Mouse (Mus musculus) MEL (cell line): ENCODE data around the gene Clec1b. TPM values are rescaled to one million over a fixed set of nuclear protein-coding genes. Genes with fewer than 3 reads are reported as not detected.

Experiments
- DNase-seq: peaks from one replicate; pipeline ENCODE4 v3.0.0; 2011; ENCODE audit warnings: low read depth, low spot score
- H3K27ac ChIP-seq: 2 replicates; pipeline ENCODE4 v1.5.1; 2012; ENCODE audit warnings: low read depth, mild to moderate bottlenecking, control low read depth, low read length, moderate library complexity; ENCODE audit not compliant: control insufficient read depth
- H3K27me3 ChIP-seq, 2 experiments: fragments of 150-350 bp in 1 of 2; sonication (generic) in 1 of 2; 2 replicates each; pipeline ENCODE4 v1.6.1; 2012; ENCODE audit warnings: low read length in 2 of 2, mild to moderate bottlenecking in 2 of 2, improper control_type of control experiment in 1 of 2, moderate library complexity in 1 of 2; ENCODE audit not compliant: insufficient read depth in 2 of 2, control insufficient read depth in 1 of 2
- H3K36me3 ChIP-seq, 2 experiments: 2 replicates each; pipeline ENCODE4 v1.6.1; 2012 to 2014; ENCODE audit warnings: low read length in 2 of 2, improper control_type of control experiment in 1 of 2, inconsistent platforms in 1 of 2, mild to moderate bottlenecking in 1 of 2; ENCODE audit not compliant: insufficient read depth in 2 of 2, control insufficient read depth in 1 of 2
- H3K4me1 ChIP-seq, 2 experiments: fragments of 150-350 bp in 1 of 2; sonication (generic) in 1 of 2; 2 replicates each; pipeline ENCODE4 v1.6.1; 2012; ENCODE audit warnings: low read length in 2 of 2, improper control_type of control experiment in 1 of 2, mild to moderate bottlenecking in 1 of 2; ENCODE audit not compliant: insufficient read depth in 2 of 2, control insufficient read depth in 1 of 2
- H3K4me3 ChIP-seq, 2 experiments: fragments of 150-350 bp in 1 of 2; sonication (generic) in 1 of 2; 2 replicates each; pipeline ENCODE4 v1.5.1; 2012; ENCODE audit warnings: low read depth in 2 of 2, low read length in 2 of 2, mild to moderate bottlenecking in 2 of 2, moderate library complexity in 2 of 2, control low read depth in 1 of 2, improper control_type of control experiment in 1 of 2; ENCODE audit not compliant: control insufficient read depth in 1 of 2, insufficient read depth in 1 of 2
- H3K79me2 ChIP-seq: 2 replicates; pipeline ENCODE4 v1.6.1; 2012; ENCODE audit warnings: mild to moderate bottlenecking, low read length, moderate library complexity; ENCODE audit not compliant: control insufficient read depth, poor library complexity, insufficient read depth
- H3K9ac ChIP-seq: 2 replicates; pipeline ENCODE4 v1.6.1; 2012; ENCODE audit warnings: low read depth, mild to moderate bottlenecking, control low read depth, low read length, moderate library complexity; ENCODE audit not compliant: control insufficient read depth, poor library complexity, severe bottlenecking
- H3K9me3 ChIP-seq: fragments of 150-350 bp; sonication (generic); replicated peaks from 2 replicates; pipeline ENCODE4 v1.6.1; 2012; ENCODE audit warnings: mild to moderate bottlenecking, low read length, improper control_type of control experiment, moderate library complexity; ENCODE audit not compliant: insufficient read depth
- BHLHE40 ChIP-seq: IDR thresholded peaks from 2 replicates; pipeline ENCODE4 v1.6.1; 2012; ENCODE audit warnings: low read depth, mild to moderate bottlenecking, inconsistent platforms, low read length, improper control_type of control experiment, borderline replicate concordance
- CHD1 ChIP-seq: IDR thresholded peaks from 2 replicates; pipeline ENCODE4 v1.6.1; 2012; ENCODE audit warnings: low read depth, mild to moderate bottlenecking, inconsistent platforms, low read length, improper control_type of control experiment
- ELF1 ChIP-seq: IDR thresholded peaks from 2 replicates; pipeline ENCODE4 v1.6.1; 2014; ENCODE audit warnings: low read depth, mild to moderate bottlenecking, inconsistent platforms, low read length, improper control_type of control experiment, moderate library complexity
- EP300 ChIP-seq, 2 experiments: IDR thresholded peaks; 2 replicates each; pipeline ENCODE4 v1.6.1; 2011; ENCODE audit warnings: improper control_type of control experiment in 2 of 2, low read length in 2 of 2, low read depth in 1 of 2, mild to moderate bottlenecking in 1 of 2
- ETS1 ChIP-seq: IDR thresholded peaks from 2 replicates; pipeline ENCODE4 v1.6.1; 2012; ENCODE audit warnings: low read depth, mild to moderate bottlenecking, inconsistent platforms, low read length, improper control_type of control experiment, moderate library complexity
- GABPA ChIP-seq: IDR thresholded peaks from 2 replicates; pipeline ENCODE4 v1.6.1; 2012; ENCODE audit warnings: low read depth, mild to moderate bottlenecking, inconsistent platforms, low read length, improper control_type of control experiment, moderate library complexity
- GATA1 ChIP-seq: IDR thresholded peaks from 2 replicates; pipeline ENCODE4 v1.6.1; 2011; ENCODE audit warnings: low read depth, low read length, improper control_type of control experiment
- HCFC1 ChIP-seq: IDR thresholded peaks from 2 replicates; pipeline ENCODE4 v1.6.1; 2012; ENCODE audit warnings: low read depth, mild to moderate bottlenecking, inconsistent platforms, low read length, improper control_type of control experiment, moderate library complexity
- JUND ChIP-seq: IDR thresholded peaks from 2 replicates; pipeline ENCODE4 v1.6.1; 2011; ENCODE audit warnings: low read depth, mild to moderate bottlenecking, improper control_type of control experiment, low read length
- KAT2A ChIP-seq: conservative IDR thresholded peaks from 2 replicates; pipeline ENCODE4 v1.6.1; 2012; ENCODE audit warnings: low read depth, low read length, improper control_type of control experiment, inconsistent platforms
- MAFK ChIP-seq: IDR thresholded peaks from 2 replicates; pipeline ENCODE4 v1.6.1; 2011; ENCODE audit warnings: low read depth, mild to moderate bottlenecking, low read length, improper control_type of control experiment, borderline replicate concordance
- MAX ChIP-seq: IDR thresholded peaks from 2 replicates; pipeline ENCODE4 v1.6.1; 2011; ENCODE audit warnings: low read length, improper control_type of control experiment
- MAZ ChIP-seq: IDR thresholded peaks from 2 replicates; pipeline ENCODE4 v1.6.1; 2012; ENCODE audit warnings: low read depth, mild to moderate bottlenecking, inconsistent platforms, low read length, improper control_type of control experiment
- MEF2A ChIP-seq: IDR thresholded peaks from 2 replicates; pipeline ENCODE4 v1.6.1; 2014; ENCODE audit warnings: low read depth, mild to moderate bottlenecking, inconsistent platforms, low read length, improper control_type of control experiment; ENCODE audit not compliant: poor library complexity, insufficient replicate concordance, severe bottlenecking; ENCODE audit errors: extremely low read depth
- MXI1 ChIP-seq: IDR thresholded peaks from 2 replicates; pipeline ENCODE4 v1.6.1; 2011; ENCODE audit warnings: mild to moderate bottlenecking, low read depth, low read length, improper control_type of control experiment
- MYB ChIP-seq: IDR thresholded peaks from 2 replicates; pipeline ENCODE4 v1.6.1; 2011; ENCODE audit warnings: mild to moderate bottlenecking, low read depth, low read length, improper control_type of control experiment
- MYC ChIP-seq: IDR thresholded peaks from 2 replicates; pipeline ENCODE4 v1.6.1; 2011; ENCODE audit warnings: low read depth, mild to moderate bottlenecking, low read length, improper control_type of control experiment, moderate library complexity
- NELFE ChIP-seq: IDR thresholded peaks from 2 replicates; pipeline ENCODE4 v1.6.1; 2011; ENCODE audit warnings: low read depth, low read length, improper control_type of control experiment
- NRF1 ChIP-seq: IDR thresholded peaks from 2 replicates; pipeline ENCODE4 v1.6.1; 2014; ENCODE audit warnings: low read depth, mild to moderate bottlenecking, inconsistent platforms, low read length, improper control_type of control experiment, moderate library complexity; ENCODE audit not compliant: poor library complexity, insufficient read depth, severe bottlenecking
- POLR2A ChIP-seq, 2 experiments: IDR thresholded peaks; 2 replicates each; pipeline ENCODE4 v1.6.1; 2011 to 2012; ENCODE audit warnings: low read length in 2 of 2, mild to moderate bottlenecking in 2 of 2, control low read depth in 1 of 2, improper control_type of control experiment in 1 of 2, low read depth in 1 of 2, moderate library complexity in 1 of 2; ENCODE audit not compliant: control insufficient read depth in 1 of 2, insufficient read depth in 1 of 2, poor library complexity in 1 of 2
- POLR2AphosphoS2 ChIP-seq: IDR thresholded peaks from 2 replicates; pipeline ENCODE4 v1.6.1; 2011; ENCODE audit warnings: low read length, improper control_type of control experiment
- POLR2AphosphoS5 ChIP-seq: IDR thresholded peaks from 2 replicates; pipeline ENCODE4 v1.6.1; 2012; ENCODE audit warnings: low read depth, borderline replicate concordance, mild to moderate bottlenecking, inconsistent platforms, low read length, moderate library complexity, mixed read lengths
- RAD21 ChIP-seq: IDR thresholded peaks from 2 replicates; pipeline ENCODE4 v1.6.1; 2011; ENCODE audit warnings: mild to moderate bottlenecking, low read depth, low read length, improper control_type of control experiment
- RCOR1 ChIP-seq: IDR thresholded peaks from 2 replicates; pipeline ENCODE4 v1.6.1; 2012; ENCODE audit warnings: low read depth, mild to moderate bottlenecking, inconsistent platforms, low read length, improper control_type of control experiment
- SIN3A ChIP-seq: IDR thresholded peaks from 2 replicates; pipeline ENCODE4 v1.6.1; 2012; ENCODE audit warnings: low read length, improper control_type of control experiment, inconsistent platforms
- SMC3 ChIP-seq: IDR thresholded peaks from 2 replicates; pipeline ENCODE4 v1.6.1; 2011; ENCODE audit warnings: low read depth, low read length, improper control_type of control experiment
- TAL1 ChIP-seq: IDR thresholded peaks from 2 replicates; pipeline ENCODE4 v1.6.1; 2012; ENCODE audit warnings: mild to moderate bottlenecking, inconsistent platforms, low read length, moderate library complexity, mixed read lengths
- TBP ChIP-seq: IDR thresholded peaks from 2 replicates; pipeline ENCODE4 v1.8.0; 2011; ENCODE audit warnings: low read depth, low read length, improper control_type of control experiment
- TCF12 ChIP-seq: IDR thresholded peaks from 2 replicates; pipeline ENCODE4 v1.6.1; 2014; ENCODE audit warnings: low read depth, mild to moderate bottlenecking, inconsistent platforms, low read length, improper control_type of control experiment, moderate library complexity
- UBTF ChIP-seq: IDR thresholded peaks from 2 replicates; pipeline ENCODE4 v1.6.1; 2012; ENCODE audit warnings: low read depth, mild to moderate bottlenecking, inconsistent platforms, low read length, improper control_type of control experiment, moderate library complexity, borderline replicate concordance; ENCODE audit not compliant: insufficient read depth
- USF1 ChIP-seq: IDR thresholded peaks from 2 replicates; pipeline ENCODE4 v1.6.1; 2014; ENCODE audit warnings: low read depth, mild to moderate bottlenecking, inconsistent platforms, low read length, improper control_type of control experiment, moderate library complexity
- USF2 ChIP-seq, 2 experiments: IDR thresholded peaks; 2 replicates each; pipeline ENCODE4 v1.6.1; 2011 to 2012; ENCODE audit warnings: improper control_type of control experiment in 2 of 2, low read length in 2 of 2, borderline replicate concordance in 1 of 2, inconsistent platforms in 1 of 2, low read depth in 1 of 2, mild to moderate bottlenecking in 1 of 2; ENCODE audit not compliant: insufficient read depth in 1 of 2
- ZKSCAN1 ChIP-seq: IDR thresholded peaks from 2 replicates; pipeline ENCODE4 v1.6.1; 2012; ENCODE audit warnings: low read depth, mild to moderate bottlenecking, inconsistent platforms, low read length, improper control_type of control experiment, moderate library complexity
- ZMIZ1 ChIP-seq: IDR thresholded peaks from 2 replicates; pipeline ENCODE4 v1.6.1; 2012; ENCODE audit warnings: low read depth, mild to moderate bottlenecking, inconsistent platforms, low read length, improper control_type of control experiment, moderate library complexity
- ZNF384 ChIP-seq: IDR thresholded peaks from 2 replicates; pipeline ENCODE4 v1.6.1; 2012; ENCODE audit warnings: low read depth, mild to moderate bottlenecking, inconsistent platforms, low read length, improper control_type of control experiment
- polyA plus RNA-seq, 2 experiments: library from polyadenylated mRNA; stranded (reverse) in 1 of 2; unstranded in 1 of 2; fragments of >175 nt in 1 of 2; fragments of >200 nt in 1 of 2; gene quantifications; 2 replicates each; pipeline versions ENCODE4 v1.2.1 to v1.2.4; 2012; ENCODE audit warnings: low replicate concordance in 2 of 2, low read depth in 1 of 2; ENCODE audit not compliant: insufficient read length in 2 of 2, insufficient read depth in 1 of 2, missing spikeins in 1 of 2
- total RNA-seq: library from RNA; depleted of rRNA; stranded (reverse); fragments of 300-350 nt; gene quantifications from 2 replicates; pipeline ENCODE4 v1.2.3, GENCODE M21; 2012

Gene Clec1b
- total and polyA plus RNA-seq, 3 experiments: not detected

- H3K27me3 ChIP-seq: no peaks in the 10 kb centered on the region; a peak in 1 of 4 replicates
- no peaks in the 10 kb centered on the region for H3K9me3 ChIP-seq
- peak; percentile 86 for DNase-seq
- H3K27ac ChIP-seq: peak overlapping the region; percentile 27; the same call in 1 of the 2 replicates
- H3K4me3 ChIP-seq: no peak overlapping the region
- peaks cover 3 to 6% of the 10 kb centered on the region in 2 experiments for H3K4me1 ChIP-seq
- no peak overlapping the region for H3K9ac ChIP-seq
- peaks cover 0 to 6% of the 10 kb centered on the region in 2 experiments; a peak in 2 of 4 replicates for H3K36me3 ChIP-seq
- no peaks in the 10 kb centered on the region for H3K79me2 ChIP-seq
- TF ChIP-seq KAT2A (no peak), ZNF384 (no peak), ZKSCAN1 (no peak), GABPA (no peak), ZMIZ1 (no peak), POLR2AphosphoS5 (no peak), MEF2A (peak; percentile 60; the same call in 1 of the 2 replicates), ELF1 (no peak), RAD21 (no peak), MAX (no peak), USF2 (IDR thresholded peaks at IDR 0.05; ENCODE audit: borderline replicate concordance in 1 of 2, insufficient read depth in 1 of 2, low read depth in 1 of 2, low read length in 2 of 2) (no peak), SIN3A (peak; percentile 62), HCFC1 (no peak), MXI1 (no peak), ETS1 (peak; percentile 73), RCOR1 (peak; percentile 93), EP300 (IDR thresholded peaks at IDR 0.05; ENCODE audit: low read depth in 1 of 2, low read length in 2 of 2) (peak; percentile 81 to 85), MAFK (peak; percentile 11; the same call in 1 of the 2 replicates), NRF1 (no peak), MYB (no peak), CHD1 (no peak), USF1 (no peak), TAL1 (peak; percentile 76), TCF12 (peak; percentile 91), SMC3 (no peak), POLR2AphosphoS2 (no peak), UBTF (no peak), TBP (0 out of 2 replicates have a peak, but pooled peaks have one; percentile 47), MAZ (no peak), NELFE (no peak), GATA1 (peak; percentile 85), MYC (no peak), POLR2A (IDR thresholded peaks at IDR 0.05; ENCODE audit: control insufficient read depth in 1 of 2, insufficient read depth in 1 of 2, low read depth in 1 of 2, low read length in 2 of 2, poor library complexity in 1 of 2) (no peak), BHLHE40 (peak; percentile 52; the same call in 1 of the 2 replicates), JUND (no peak)
Observed at GRCm38 (mm10) chr6:129349524-129350352, 47.4 kb upstream of the Clec1b start.
